Mouse (Mus musculus) cerebellum, adult 11-12 months (tissue): ENCODE results near the gene Ube2f.

Experiments used
- DNase-seq: peaks from one replicate; pipeline ENCODE4 v3.0.0; 2022

Ube2f gene

DNA sequence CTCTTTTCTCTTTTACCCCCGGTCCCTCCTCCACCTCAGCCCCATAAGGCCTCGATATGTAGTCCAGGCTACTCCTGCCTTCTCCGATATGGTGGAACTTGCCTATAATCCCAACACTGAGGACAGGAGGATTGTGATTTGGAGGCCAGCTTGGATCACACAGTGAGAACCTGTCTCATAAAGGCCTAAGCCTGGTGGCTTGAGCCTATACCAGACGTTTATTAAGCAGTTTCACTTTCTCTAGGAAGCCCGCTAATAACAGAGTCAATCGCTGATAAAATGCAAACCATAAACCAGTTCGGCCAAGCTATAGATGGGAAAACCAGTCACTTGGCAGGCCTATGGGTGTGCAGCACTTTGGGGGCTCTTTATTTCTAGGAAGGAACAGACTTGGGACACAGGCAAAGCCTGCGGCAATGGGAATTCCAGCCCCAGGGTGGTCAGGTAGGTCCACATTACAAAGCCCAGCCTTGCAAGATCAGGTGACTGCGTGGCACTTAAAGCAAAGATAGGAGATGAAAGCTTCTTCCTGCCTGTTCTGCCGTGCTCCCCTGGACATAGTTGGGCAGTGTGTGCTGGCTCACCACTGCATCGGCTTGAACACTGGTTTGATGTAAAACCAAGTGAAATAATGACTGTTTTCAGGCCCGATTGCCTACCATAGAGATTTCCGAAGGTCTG, 49.1 kb downstream of the Ube2f start:
- no peak for DNase-seq

DNA sequence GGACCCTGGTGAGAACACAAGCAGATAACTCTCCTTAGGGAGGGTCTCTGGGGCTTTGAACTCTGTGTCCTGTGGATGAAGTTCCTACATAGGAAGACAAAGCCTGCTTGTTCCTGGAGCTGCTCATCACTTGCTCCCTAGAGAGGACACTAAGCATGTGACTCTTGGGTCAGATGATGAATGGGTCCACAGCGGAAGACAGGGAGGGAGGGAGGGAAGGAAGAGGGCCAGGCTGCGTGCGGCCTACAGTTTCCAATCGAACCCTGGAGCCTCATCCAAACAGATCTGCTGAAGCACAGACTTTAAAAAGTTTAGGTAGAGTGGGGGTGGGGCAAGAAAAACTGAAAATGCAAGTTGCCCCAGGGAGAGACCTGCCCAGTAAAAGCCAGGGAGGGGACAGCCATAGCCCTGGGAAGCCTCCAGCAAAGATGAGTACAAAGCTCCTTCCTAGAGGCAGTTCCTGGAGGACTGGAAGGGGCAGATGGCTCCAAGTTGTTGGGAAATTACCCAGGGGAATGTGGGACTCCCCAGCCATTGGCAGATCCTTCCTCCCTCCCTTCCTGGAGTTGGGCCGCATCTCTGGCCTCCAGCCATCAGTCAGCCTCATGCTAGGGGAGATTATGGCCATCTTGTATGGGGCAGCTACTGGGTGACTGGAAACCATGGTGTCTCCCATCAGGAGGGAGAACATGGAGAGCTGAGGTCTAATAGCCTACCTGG, 49.8 kb downstream of the Ube2f start:
- peak; percentile 51 for DNase-seq

- no peak for DNase-seq
These were observed 51.3 kb downstream of the Ube2f start for GRCm38 (mm10) chr1:91301206-91301920.

DNA sequence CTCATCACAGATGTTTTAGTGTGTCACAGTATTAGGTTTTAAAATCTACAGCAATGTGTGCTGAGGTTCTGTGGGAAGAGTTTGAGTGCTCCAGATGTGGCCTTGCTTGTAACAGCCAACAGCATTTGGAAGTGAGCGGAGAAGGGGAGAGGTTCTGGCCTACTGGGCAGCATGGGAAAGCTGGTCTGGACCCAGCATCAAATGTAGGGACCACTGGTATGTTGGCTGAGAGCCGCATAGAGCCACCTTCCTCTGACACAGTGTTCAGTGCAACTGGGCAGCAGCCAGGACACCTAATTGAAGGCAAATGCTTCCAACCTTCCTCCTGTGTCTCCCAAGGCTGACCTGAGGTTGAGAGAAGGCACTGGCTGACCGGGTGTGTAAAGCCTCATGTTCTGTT, 51.9 kb downstream of the Ube2f start:
- no peak for DNase-seq

- DNase-seq, result no peak
These were observed 54.5 kb downstream of the Ube2f start for GRCm38 (mm10) chr1:91304621-91305020.

DNA sequence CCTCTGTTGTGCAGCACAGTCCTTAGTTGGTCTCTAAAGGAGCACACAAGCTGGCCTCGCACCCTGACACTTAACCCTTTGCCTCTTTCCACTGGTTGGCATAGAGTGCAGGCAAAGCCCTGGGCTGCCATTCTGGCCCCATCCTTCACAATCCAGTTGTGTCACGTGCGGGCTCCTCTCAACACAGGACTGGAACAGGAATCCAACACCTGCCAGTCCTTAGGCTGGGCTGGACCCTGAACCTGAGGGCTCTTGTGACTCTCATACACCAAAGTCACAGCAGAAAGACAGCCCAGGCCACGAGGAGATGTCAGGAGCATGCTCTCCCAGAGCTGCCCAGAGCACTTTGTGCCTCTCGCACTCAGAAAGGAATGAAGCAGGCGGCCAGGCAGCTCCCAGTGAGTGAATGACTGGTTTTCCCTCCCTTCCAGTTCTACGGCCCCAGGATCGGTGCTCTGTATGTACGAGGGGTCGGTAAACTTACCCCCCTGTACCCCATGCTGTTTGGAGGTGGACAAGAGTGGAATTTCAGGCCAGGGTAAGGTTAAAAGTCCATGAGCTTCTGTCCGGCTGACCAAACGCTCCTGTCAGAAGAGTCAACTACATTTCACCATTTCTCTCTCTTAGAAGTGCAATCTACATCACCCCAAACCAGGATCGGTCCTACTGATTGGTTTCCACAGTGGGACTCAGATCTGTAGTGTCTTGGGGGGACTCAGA, 59.4 kb downstream of the Ube2f start:
- no peak for DNase-seq

GRCm38 (mm10) chr1:91312273-91312672, 62.2 kb downstream of the Ube2f start:
- no peak for DNase-seq

- no peak for DNase-seq
These were observed 63.1 kb downstream of the Ube2f start for GRCm38 (mm10) chr1:91313251-91313650.

- DNase-seq, result no peak
These were observed 67.6 kb downstream of the Ube2f start for GRCm38 (mm10) chr1:91317656-91318055.

- peak; percentile 32 for DNase-seq
These were observed 71.8 kb downstream of the Ube2f start, which contains the start of gene Espnl for GRCm38 (mm10) chr1:91321760-91322438. Gene Espnl (plus strand): TSS chr1:91322075.

GRCm38 (mm10) chr1:91324646-91325045, 74.5 kb downstream of the Ube2f start:
- no peak for DNase-seq

DNA sequence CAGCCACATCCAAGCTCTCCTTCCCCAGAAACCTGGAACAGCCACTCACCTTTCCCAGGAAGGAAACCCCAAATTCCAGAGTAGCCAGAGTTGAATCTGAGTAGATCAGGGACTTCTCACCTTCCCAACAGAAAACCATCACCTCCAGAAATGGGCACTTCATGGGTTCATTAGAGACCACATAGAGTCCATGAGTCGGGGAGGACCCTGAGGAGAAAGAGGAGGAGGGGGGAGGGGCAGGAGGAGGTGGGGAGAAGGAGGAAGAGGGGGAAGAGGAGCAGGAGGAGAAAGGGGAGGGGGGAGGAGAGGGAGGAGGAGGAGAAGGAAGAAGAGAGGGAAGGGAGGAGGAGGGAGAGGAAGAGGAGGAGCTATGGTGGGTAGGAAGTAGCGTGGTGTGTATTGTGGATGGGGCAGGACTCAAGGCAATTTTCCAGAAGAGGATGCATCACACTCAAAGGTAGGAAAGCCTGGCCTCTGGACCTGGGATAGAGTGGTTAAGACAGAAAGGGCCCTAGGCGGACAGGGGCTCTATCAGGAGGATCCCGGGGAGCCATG, 75.5 kb downstream of the Ube2f start:
- DNase-seq, result no peak

- DNase-seq, result no peak
These were observed 82.0 kb downstream of the Ube2f start for GRCm38 (mm10) chr1:91332102-91332501.

DNA sequence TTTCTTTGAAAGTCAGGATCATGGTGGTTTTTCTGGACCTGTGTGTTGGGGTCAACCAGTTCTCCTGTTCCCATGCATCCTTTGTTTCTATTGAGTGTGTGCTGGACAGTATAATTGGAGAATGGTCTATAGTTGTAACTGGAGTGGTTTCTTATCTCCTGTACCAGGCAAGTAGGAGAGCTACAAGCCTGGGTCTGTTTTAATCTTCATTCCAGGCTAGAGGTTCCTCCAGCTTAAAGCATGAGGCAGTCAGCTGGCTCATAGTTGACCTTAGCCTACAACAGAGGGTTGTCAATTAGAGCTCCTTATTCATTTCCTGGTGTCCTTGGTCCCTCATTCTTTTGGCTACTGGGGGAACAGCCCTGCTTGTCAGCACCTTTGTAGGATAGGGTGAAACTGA, 83.5 kb downstream of the Ube2f start:
- DNase-seq, result no peak

DNA sequence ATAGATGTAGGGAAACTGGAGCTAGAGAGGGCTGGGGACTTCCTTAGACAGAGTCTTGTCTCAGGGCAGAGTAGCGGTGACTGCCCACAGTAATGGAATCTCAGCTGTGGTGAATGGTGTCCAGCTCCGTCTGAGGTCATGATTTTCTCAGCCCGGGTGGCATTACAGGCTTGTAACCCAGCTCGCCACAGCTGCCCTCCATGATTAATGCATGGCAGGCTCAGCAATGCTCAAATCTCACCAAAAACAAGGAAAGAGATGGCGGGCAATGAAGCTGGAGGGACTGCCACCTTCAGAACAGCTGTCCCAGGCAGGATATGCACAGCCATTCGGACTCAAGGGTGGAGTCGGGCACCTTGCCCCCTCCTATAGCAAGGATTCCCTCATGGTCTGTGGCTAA, 87.3 kb downstream of the Ube2f start:
- DNase-seq, result no peak
